Mouse (Mus musculus): ENCODE results near the gene Uggt1. TPM values are rescaled to one million over a fixed set of nuclear protein-coding genes. Genes with fewer than 3 reads are reported as not detected.

Gene Uggt1
- polyA plus RNA-seq, 1 experiment = 0.18 TPM

- H3K9me3 ChIP-seq (ENCODE audit: control insufficient read depth, low read length) = no peaks in the 10 kb centered on the region
These were observed 17.4 kb upstream of the Uggt1 start for GRCm38 (mm10) chr1:36261708-36262504.

GRCm38 (mm10) chr1:36260418-36260817 is 15.9 kb upstream of the Uggt1 start:
- no peak for TF ChIP-seq GATA1 (IDR thresholded peaks at IDR 0.05; ENCODE audit: low read length)
- no peak for TF ChIP-seq TAL1 (IDR thresholded peaks at IDR 0.05; ENCODE audit: low read length)
- H3K4me1 ChIP-seq (ENCODE audit: control insufficient read depth) = peaks cover 12% of the 10 kb centered on the region
- no peak overlapping the region for H3K4me3 ChIP-seq (replicated peaks)
- H3K36me3 ChIP-seq (ENCODE audit: control insufficient read depth) = no peaks in the 10 kb centered on the region
- peaks cover 3% of the 10 kb centered on the region for H3K9me3 ChIP-seq (ENCODE audit: control insufficient read depth, low read length)
- H3K27me3 ChIP-seq (ENCODE audit: control insufficient read depth) = peaks cover 6% of the 10 kb centered on the region

More at GRCm38 (mm10) chr1:36261708-36262504, 17.4 kb upstream of the Uggt1 start:
- Histone ChIP-seq H3K4me1 (ENCODE audit: control insufficient read depth) (peaks cover 12% of the 10 kb centered on the region), H3K4me3 (replicated peaks) (no peak overlapping the region), H3K27me3 (ENCODE audit: control insufficient read depth) (0 out of 2 replicates have a peak, but pooled peaks cover 2% of the 10 kb centered on the region), H3K36me3 (ENCODE audit: control insufficient read depth) (no peaks in the 10 kb centered on the region)
- TF ChIP-seq TAL1 (IDR thresholded peaks at IDR 0.05; ENCODE audit: low read length) (no peak), GATA1 (IDR thresholded peaks at IDR 0.05; ENCODE audit: low read length) (no peak)

- Histone ChIP-seq H3K4me1 (ENCODE audit: control insufficient read depth) (peaks cover 5% of the 10 kb centered on the region; the same call in 1 of the 2 replicates), H3K4me3 (replicated peaks) (no peak overlapping the region), H3K36me3 (ENCODE audit: control insufficient read depth) (no peaks in the 10 kb centered on the region), H3K27me3 (ENCODE audit: control insufficient read depth) (peaks cover 17% of the 10 kb centered on the region), H3K9me3 (ENCODE audit: control insufficient read depth, low read length) (peaks cover 3% of the 10 kb centered on the region)
- TF ChIP-seq TAL1 (IDR thresholded peaks at IDR 0.05; ENCODE audit: low read length) = no peak
- no peak for TF ChIP-seq GATA1 (IDR thresholded peaks at IDR 0.05; ENCODE audit: low read length)
These were observed 14.8 kb upstream of the Uggt1 start for GRCm38 (mm10) chr1:36259281-36259680.

- peaks cover 3% of the 10 kb centered on the region for H3K9me3 ChIP-seq (ENCODE audit: control insufficient read depth, low read length)
- peaks cover 21% of the 10 kb centered on the region for H3K27me3 ChIP-seq (ENCODE audit: control insufficient read depth)
- no peaks in the 10 kb centered on the region for H3K36me3 ChIP-seq (ENCODE audit: control insufficient read depth)
- H3K4me1 ChIP-seq (ENCODE audit: control insufficient read depth) = no peaks in the 10 kb centered on the region
- TF ChIP-seq TAL1 (IDR thresholded peaks at IDR 0.05; ENCODE audit: low read length) (no peak), GATA1 (IDR thresholded peaks at IDR 0.05; ENCODE audit: low read length) (no peak)
- no peak overlapping the region for H3K4me3 ChIP-seq (replicated peaks)
These were observed 14.1 kb upstream of the Uggt1 start for GRCm38 (mm10) chr1:36258631-36259030.

- no peaks in the 10 kb centered on the region for H3K4me1 ChIP-seq (ENCODE audit: control insufficient read depth)
- peaks cover 3% of the 10 kb centered on the region for H3K9me3 ChIP-seq (ENCODE audit: control insufficient read depth, low read length)
- H3K4me3 ChIP-seq (replicated peaks) = no peak overlapping the region
- TF ChIP-seq GATA1 (IDR thresholded peaks at IDR 0.05; ENCODE audit: low read length) (no peak), TAL1 (IDR thresholded peaks at IDR 0.05; ENCODE audit: low read length) (no peak)
- H3K36me3 ChIP-seq (ENCODE audit: control insufficient read depth) = no peaks in the 10 kb centered on the region
- peaks cover 21% of the 10 kb centered on the region for H3K27me3 ChIP-seq (ENCODE audit: control insufficient read depth)
These were observed 12.8 kb upstream of the Uggt1 start for GRCm38 (mm10) chr1:36257276-36257675.

- Histone ChIP-seq H3K9me3 (ENCODE audit: control insufficient read depth, low read length) (peaks cover 3% of the 10 kb centered on the region), H3K36me3 (ENCODE audit: control insufficient read depth) (no peaks in the 10 kb centered on the region), H3K27me3 (ENCODE audit: control insufficient read depth) (peaks cover 21% of the 10 kb centered on the region), H3K4me1 (ENCODE audit: control insufficient read depth) (no peaks in the 10 kb centered on the region), H3K4me3 (replicated peaks) (no peak overlapping the region)
- TF ChIP-seq GATA1 (IDR thresholded peaks at IDR 0.05; ENCODE audit: low read length) (no peak), TAL1 (IDR thresholded peaks at IDR 0.05; ENCODE audit: low read length) (no peak)
These were observed 11.5 kb upstream of the Uggt1 start for GRCm38 (mm10) chr1:36255871-36256640.

GRCm38 (mm10) chr1:36254635-36255360 is 10.3 kb upstream of the Uggt1 start:
- Histone ChIP-seq H3K27me3 (ENCODE audit: control insufficient read depth) (peaks cover 21% of the 10 kb centered on the region), H3K4me1 (ENCODE audit: control insufficient read depth) (no peaks in the 10 kb centered on the region), H3K9me3 (ENCODE audit: control insufficient read depth, low read length) (peaks cover 3% of the 10 kb centered on the region), H3K36me3 (ENCODE audit: control insufficient read depth) (no peaks in the 10 kb centered on the region), H3K4me3 (replicated peaks) (no peak overlapping the region)
- TF ChIP-seq GATA1 (IDR thresholded peaks at IDR 0.05; ENCODE audit: low read length) = no peak
- TF ChIP-seq TAL1 (IDR thresholded peaks at IDR 0.05; ENCODE audit: low read length) = no peak

- H3K27me3 ChIP-seq (ENCODE audit: control insufficient read depth) = peaks cover 21% of the 10 kb centered on the region
- H3K36me3 ChIP-seq (ENCODE audit: control insufficient read depth) = no peaks in the 10 kb centered on the region
- H3K4me1 ChIP-seq (ENCODE audit: control insufficient read depth) = no peaks in the 10 kb centered on the region
- no peak overlapping the region for H3K4me3 ChIP-seq (replicated peaks)
- TF ChIP-seq GATA1 (IDR thresholded peaks at IDR 0.05; ENCODE audit: low read length) (no peak), TAL1 (IDR thresholded peaks at IDR 0.05; ENCODE audit: low read length) (no peak)
- H3K9me3 ChIP-seq (ENCODE audit: control insufficient read depth, low read length) = peaks cover 3% of the 10 kb centered on the region
These were observed 8.3 kb upstream of the Uggt1 start for GRCm38 (mm10) chr1:36252791-36253190.
